Mouse (Mus musculus) heart, postnatal 36 days (tissue): ENCODE data around the gene Sf3b2. TPM values are rescaled to one million over a fixed set of nuclear protein-coding genes. Genes with fewer than 3 reads are reported as not detected.

ENCODE experiments used
- DNase-seq, 2 experiments: peaks; one replicate each; pipeline ENCODE4 v3.0.0; 2021 to 2022
- intact Hi-C: fragments of 180-260 bp; cut with DNase I; formaldehyde crosslinking; loops from one replicate; pipeline ENCODE4 v1.15.1; 2025
- total RNA-seq, 2 experiments: library from RNA; stranded (reverse); gene quantifications; 2 replicates each; pipeline ENCODE4 v1.2.3; 2021

Gene Sf3b2
- total RNA-seq, result 100 to 1,000 TPM; 115 to 128 TPM

DNA sequence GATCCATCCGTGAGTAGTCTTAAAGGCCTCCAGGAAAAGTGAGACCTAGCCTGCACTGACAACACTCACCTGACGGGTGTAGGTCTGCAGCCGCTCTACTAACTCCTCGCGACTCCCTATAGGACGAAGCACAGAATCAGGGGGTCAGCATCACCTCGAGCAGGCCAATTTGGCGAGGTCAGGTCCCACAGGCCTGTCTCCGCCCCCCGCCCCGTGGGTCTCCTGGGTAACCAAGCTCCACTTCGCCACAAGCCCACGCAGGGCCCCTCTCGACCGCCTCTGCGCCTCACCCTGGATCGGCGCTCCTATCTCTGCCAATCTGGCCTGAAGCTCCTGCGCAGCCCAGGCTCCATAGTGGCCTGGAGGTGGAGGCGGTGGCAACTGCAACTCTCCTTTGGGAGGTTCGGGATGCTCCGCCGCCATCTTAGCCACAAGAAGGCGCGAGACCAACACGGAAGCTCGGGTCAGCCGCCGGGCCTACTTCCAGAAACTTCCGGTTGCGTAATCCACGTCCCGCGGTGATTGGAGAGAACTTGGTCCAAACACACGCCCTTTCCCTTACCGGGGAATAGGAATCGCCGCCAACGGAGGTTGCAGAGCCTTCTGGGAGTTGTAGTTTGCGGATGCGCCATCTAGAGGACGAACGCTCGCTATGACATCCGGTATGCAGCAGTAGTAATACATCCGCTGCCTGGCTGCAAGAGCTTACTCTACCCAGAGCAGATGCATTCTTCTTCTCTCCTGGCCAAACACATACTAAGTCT lies at the start of gene Sf3b2:
Gene Sf3b2 (minus strand): TSS at position 484 of the 764 bp plus-strand sequence.
- DNase-seq, result peak; percentile 97 to 98
- intact Hi-C loops, result loop anchor here (2.0 kb wide), 1 partner anchor 72 kb away; the partner anchor contains the start of genes Banf1 and Eif1ad

DNA sequence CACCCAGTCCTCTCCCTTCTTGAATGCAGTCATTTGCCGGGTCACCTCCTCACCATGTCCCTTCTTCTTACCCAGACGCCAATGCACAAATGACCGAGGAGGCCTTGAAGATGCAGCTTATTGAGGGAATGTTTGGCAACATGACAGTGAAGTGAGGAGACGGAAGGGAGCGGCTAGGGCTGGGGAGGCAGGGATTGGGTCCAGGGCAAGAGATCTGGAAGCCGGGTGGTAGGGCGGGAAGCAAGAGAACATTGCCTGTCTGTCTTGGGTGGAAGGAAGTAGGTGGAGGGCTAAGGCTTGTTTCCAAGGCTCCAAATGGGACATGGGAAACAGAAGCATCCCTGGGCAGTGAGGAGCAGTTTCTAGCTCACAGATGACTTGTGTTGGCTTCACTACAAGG lies 46.1 kb upstream of the Sf3b2 start:
- DNase-seq, result peak; percentile 25 to 31
- intact Hi-C loops, result no loop called here

DNA sequence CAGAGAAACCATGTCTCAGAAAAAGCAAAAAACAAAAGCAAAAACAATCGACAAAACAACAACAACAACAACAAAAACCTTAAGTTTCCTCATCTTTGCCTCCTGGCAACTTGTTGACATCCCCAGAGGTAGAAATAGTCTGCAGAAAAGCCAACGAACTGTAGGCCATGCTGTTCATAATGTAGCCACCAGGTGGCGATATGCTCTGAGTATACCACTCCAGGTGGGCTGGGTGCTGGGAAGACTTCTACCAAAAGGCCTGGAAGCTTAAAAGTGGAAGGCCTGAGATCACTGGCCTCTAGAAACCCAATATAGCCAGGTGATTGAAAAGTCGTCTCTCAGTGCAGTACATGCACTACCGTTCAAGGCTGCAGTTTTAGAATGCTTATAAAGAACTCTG lies 42.7 kb upstream of the Sf3b2 start:
- intact Hi-C loops, result loop anchor here (1.0 to 5.0 kb wide), 3 partner anchors 10 to 89 kb away; partner anchors contain the start of gene AI837181

DNA sequence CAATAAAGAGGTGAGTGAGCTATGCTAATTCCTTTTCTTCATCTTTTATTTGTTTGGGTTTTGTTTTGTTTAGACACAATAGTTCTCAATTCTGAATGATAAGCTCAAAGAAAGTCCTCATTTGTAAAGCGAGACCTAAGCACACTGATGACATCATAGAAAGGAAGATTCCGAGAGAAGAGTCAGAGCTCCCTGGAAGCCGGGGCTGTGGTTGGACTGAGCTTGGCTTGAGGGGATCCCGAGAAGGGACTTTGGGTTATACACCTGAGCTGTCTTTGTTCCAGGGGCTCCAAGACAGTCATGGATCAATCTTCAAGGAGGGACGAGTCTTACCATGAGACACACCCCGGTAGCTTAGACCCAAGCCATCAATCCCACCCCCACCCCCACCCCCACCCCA lies 40.2 kb upstream of the Sf3b2 start, which contains the start of gene Catsper1:
Gene Catsper1 (plus strand): TSS at position 301 of the 400 bp plus-strand sequence.
- no peak for DNase-seq
- intact Hi-C loops, result loop anchor here (5.0 kb wide), 1 partner anchor 92 kb away; the partner anchor contains the start of gene AI837181

More for the DNA sequence above, 42.7 kb upstream of the Sf3b2 start:
- DNase-seq, result peak; percentile 80 to 86

DNA sequence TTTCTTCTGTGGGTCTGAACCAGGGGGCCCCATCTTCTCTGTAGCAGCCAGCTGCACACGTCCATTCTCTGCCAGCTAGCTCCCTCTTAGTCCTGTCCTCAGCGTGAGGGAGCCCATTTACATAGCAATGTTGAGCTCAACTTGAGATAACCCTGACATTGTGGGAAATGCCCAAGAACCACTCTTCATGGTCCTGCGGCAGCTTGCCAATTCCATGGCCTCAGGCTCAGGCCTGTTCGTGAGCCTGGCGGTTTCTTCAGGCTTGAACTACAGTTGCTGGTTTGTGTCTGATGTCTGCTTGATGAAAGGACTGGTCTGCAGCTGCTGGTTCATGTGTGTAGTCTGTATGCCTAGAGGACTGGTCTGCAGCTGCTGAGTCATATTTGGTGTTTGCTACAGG lies 39.5 kb upstream of the Sf3b2 start:
- intact Hi-C loops, result loop anchor here (5.0 kb wide), 1 partner anchor 93 kb away; the partner anchor contains the start of gene AI837181
- no peak for DNase-seq

DNA sequence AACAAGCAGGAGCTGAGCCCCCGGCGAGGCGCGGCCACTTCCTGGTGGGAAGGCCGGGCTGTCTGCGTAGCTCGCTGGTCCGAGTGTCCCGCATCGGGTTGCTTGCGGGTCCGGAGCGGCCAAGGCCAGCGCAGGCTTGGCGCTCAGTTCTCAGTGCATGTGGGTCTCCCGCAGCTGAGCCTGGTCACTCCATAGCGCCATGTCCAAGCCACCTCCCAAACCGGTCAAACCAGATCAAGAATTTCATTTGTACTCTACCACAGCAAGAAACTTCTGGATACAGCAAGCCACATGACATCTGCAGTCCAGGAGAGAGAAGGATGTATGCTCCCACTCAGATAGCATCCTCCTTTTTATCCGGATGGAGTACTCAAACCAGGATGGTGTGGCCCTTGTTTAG lies 32.7 kb upstream of the Sf3b2 start:
- intact Hi-C loops, result no loop called here
- DNase-seq, result no peak

DNA sequence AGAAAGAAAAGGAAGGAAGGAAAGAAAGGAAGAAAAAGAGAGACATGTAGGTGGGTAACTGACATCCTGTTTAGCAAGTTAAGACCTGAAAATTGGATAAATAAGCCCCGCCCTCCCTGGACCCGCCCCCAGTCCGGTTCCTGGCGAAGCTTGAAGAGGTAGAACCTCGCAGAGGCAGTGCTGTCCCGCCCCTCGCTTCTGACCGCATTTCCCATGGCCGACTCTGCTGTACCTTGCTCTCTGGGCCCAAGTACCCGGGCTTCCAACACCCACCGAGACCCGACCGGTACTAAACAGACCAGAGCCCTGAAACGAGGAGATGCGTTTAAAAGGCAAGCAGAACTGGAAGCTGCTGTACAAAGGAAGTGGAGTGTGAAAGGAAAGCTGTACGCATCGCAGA lies 28.5 kb upstream of the Sf3b2 start:
- no peak for DNase-seq
- intact Hi-C loops, result no loop called here

DNA sequence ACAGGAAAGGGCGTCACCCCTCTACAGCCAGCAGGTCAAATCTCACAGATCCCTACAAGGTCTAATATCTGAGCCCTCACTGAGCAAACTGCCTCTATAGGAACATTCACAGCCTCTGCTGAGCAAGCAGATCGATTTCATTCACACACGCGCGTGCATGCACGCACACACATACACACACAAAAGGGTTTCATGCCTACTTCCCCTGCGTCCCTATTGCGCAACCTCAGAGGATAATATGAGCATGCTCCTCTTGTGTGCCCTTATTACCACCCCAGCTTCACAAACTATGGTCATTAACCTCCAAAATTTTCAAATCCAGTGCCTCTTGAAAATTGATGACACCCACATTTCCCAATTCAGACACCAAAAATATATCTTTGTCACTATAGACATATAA lies 17.9 kb upstream of the Sf3b2 start:
- intact Hi-C loops, result no loop called here
- no peak for DNase-seq

DNA sequence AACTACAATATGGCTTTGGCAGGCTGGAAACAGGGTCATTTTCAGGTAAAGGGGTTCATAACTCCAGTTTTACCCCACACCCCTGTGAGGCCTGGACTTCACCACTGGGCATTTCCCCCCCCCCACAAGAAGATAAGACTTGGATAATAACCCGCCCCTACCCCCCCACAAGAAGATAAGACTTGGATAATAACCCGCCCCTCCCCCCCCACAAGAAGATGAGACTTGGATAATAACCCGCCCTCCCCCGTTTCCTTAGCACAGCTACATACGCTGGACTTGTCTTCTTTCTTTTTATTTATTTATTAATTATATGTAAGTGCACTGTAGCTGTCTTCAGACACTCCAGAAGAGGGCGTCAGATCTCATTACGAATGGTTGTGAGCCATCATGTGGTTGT lies 13.8 kb upstream of the Sf3b2 start:
- DNase-seq, result no peak
- intact Hi-C loops, result no loop called here

DNA sequence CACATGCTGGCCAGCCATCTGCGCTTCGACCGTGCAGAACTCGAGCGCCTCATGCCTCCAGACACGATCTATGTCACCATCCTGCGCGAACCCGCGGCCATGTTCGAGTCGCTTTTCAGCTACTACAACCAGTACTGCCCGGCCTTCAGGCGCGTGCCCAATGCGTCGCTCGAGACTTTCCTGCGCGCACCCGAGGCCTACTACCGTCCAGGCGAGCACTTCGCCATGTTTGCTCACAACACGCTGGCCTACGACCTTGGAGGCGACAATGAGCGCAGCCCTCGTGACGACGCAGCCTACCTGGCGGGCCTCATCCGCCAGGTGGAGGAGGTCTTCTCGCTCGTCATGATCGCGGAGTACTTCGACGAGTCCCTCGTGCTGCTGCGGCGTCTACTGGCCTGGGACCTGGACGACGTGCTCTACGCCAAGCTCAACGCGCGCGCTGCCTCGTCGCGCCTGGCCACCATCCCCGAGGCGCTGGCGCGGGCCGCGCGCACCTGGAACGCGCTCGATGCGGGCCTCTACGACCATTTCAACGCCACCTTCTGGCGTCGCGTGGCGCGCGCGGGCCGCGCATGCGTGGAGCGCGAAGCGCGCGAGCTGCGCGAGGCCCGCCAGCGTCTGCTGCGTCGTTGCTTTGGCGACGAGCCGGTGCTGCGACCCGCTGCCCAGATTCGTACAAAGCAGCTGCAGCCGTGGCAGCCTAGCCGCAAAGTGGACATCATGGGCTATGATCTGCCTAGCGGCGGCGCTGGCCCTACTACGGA lies 11.9 kb upstream of the Sf3b2 start:
- intact Hi-C loops, result no loop called here
- DNase-seq, result peak in 1 of 2 experiments; percentile 31

DNA sequence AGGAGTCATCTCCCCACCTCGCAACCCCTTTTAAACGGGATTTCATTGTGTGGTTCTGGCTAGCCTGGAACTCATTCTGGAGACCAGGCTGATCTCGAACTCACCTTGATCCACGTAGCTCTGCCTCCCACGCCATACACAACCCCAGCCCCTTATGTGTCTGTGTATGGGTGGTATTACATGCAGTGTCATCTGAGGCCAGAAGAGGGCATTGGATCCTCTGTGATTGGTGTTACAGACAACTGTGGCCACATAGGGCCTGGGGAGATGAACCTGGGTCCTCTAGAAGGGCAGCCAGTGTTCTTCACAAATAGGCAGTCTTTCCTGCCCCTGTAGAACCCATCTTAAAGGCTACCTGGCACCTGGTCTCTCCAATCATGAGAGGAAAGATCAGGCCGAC lies 11.0 kb upstream of the Sf3b2 start:
- intact Hi-C loops, result no loop called here
- no peak for DNase-seq

DNA sequence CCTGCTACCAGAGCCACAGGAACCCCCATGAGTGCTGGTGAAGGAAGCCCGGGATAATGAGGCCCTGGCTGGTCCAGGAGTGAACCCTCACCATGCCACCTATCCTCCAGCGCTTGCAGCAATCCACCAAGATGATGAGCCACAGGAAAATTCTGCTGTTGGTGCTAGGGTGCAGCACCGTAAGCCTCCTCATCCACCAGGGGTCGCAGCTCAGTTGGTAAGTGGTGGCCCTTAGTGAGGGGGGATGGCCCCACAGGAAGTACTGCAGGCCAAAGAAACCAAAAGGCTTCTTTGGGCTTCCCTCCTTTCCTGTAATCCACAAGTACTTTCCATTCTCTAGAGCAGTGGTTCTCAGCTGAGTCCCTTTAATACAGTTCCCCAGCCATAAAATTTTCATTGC lies 7.2 kb upstream of the Sf3b2 start:
- DNase-seq, result peak in 1 of 2 experiments; percentile 61
- intact Hi-C loops, result no loop called here

DNA sequence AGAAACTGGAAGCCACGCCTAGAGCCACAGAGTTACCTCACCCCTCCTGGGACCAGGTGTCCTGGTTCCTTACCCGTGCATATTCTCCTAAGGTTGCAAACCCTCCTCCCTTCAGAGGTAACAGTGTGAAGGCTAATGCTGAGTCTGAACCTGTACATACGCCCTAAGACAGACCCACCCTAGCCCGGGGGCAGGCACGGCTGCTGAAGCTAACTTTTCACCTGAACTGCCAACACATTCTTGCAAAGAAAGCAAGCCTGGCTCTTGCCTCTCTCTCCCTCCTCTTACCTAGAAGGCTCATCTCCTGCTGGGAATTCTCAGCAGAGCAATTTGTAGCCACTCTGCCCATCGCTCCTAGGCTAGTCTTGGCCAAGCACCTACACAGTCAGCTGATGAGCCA lies 5.3 kb upstream of the Sf3b2 start:
- intact Hi-C loops, result loop anchor here (2.0 kb wide), 1 partner anchor 48 kb away; the partner anchor contains the start of gene Cst6
- DNase-seq, result no peak

DNA sequence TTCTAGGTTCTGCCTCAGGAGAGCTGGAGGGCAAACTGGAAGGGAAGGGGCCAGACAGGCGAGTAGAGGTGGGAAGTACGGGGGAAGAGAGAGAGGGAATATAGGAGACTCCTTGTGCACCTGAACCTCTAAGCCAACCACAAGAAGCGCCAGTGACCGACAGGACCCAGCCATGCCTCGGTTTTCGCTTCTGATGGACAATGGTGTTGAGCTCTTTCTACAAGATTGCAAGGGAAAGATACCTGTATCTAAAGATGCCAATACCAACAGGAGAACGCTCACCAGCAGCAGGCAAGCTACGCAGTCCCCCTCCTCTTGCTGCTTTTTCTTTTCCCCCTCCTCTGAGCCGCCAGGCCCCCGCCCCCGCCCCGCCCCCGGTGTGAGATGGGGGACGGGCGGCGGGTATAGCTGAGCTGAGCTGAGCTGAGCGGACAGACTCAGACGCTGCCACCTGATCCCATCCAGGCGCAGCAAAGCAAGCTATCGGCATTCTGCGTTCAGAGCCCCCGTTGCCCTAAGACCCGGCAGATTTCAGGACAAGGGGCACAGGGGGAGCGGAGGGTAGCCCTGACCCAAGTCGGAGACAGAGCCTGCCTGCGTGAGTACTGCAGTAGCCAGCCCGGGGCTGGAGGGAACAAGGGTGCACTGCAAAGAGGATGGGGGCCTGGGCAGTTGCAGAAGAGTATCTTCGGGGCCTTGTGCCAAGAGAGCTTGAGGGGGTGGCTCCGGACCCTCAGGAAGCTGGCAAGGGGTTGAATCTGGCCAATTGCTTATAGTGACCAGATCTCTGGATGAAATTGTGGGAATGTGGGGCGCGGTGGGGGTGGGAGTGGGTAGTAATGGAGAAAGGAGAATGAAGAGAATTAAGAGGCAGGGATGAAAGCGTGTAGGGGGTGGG lies 2.9 kb upstream of the Sf3b2 start, which contains the start of gene Gal3st3:
Gene Gal3st3 (plus strand): TSS at position 429 of the 898 bp plus-strand sequence.
- intact Hi-C loops, result no loop called here
- DNase-seq, result no peak

DNA sequence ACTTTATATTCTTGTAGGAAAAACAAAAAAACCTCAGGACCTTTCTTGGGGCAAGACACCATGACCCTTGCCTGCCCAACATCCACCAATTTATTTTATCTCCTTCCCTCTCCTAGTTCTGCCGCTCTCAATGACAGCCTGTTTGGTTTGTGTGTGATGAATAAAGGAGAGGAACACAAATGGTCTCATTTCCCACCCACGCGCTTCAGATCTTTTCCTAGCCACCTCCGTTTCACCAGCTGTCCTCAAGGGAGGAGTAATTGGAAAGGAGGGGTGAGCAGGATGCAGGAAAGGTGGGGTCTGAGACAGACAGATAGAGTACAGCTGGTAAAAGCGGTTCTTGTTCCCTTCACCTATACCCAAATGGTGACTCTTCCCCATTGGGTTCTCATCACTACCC lies 1.4 kb upstream of the Sf3b2 start:
- intact Hi-C loops, result no loop called here
- DNase-seq, result no peak

DNA sequence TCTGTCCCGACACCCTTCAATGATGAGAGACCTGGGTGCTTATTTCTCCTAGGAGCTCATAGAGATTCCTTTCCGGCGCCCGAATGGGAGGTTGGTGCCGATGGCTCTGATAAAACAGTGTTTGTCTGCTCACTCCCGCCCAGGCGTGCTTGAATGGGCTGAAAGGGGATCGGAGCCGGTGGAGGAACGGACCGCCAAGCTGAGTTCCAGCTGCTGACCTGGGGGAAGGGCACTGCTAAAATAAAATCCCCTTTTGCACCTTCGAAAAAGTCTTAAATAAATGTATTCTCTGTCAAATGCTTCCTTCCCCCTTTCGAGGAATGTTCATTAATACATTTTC lies 451 bp upstream of the Sf3b2 start:
- intact Hi-C loops, result loop anchor here (2.0 kb wide), 1 partner anchor 71 kb away; the partner anchor contains the start of genes Banf1 and Eif1ad
- DNase-seq, result no peak

DNA sequence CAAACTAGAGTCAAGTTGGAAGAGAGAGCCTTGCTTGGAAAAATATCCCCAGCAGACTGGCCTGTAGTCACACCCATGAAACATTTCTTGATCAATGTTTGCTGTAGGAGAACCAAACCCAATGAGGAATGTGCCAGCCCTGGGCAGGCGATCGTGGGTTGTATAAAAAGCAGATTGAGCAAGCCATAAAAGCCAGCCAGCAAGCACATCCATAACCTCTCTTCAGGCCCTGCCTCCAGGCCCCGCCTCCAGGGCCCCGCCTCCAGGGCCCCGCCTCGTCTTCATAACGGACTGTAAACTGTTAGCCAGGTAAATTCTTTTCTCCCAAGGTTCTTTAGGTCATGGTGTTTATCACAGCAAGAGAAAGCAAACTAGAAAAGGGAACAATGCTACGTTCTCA lies 16.9 kb downstream of the Sf3b2 start:
- intact Hi-C loops, result no loop called here
- DNase-seq, result no peak

DNA sequence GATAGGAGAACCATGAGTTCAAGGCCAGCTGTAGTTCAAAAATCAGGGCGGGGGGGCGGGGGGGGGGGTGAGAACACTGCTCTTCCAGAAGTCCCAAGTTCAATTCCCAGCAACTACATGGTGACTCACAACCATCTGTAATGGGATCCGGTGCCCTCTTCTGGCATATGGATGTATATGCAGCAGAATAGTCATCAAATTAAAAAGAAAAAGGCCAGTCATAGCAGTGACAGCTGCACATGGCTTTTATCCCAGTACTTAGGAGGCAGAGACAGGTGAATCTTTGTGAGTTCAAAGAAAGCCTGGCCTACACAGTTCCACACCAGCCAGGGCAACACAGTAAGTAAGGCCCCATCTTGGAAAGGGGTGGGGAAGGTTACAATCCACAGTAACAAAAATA lies 18.1 kb downstream of the Sf3b2 start:
- no peak for DNase-seq
- intact Hi-C loops, result no loop called here

DNA sequence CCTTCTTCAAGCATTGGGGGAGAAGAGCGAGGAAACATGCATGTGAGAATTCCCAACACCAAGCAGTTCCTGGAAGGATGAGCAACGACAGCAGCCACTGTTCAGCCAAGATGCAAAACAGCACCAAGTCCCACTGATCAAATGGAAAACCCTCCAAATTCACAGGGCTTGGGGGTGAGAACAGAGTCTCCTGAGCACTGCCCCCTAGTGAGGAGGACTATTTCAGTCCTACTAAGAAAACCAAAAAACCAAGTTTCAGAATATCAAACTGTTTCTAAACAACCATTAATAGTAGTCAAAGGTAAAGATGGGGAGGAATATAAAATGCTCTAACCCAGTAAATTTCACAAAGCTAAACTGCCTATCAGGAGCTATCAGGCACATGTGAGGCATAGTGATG lies 18.7 kb downstream of the Sf3b2 start:
- DNase-seq, result no peak
- intact Hi-C loops, result no loop called here

DNA sequence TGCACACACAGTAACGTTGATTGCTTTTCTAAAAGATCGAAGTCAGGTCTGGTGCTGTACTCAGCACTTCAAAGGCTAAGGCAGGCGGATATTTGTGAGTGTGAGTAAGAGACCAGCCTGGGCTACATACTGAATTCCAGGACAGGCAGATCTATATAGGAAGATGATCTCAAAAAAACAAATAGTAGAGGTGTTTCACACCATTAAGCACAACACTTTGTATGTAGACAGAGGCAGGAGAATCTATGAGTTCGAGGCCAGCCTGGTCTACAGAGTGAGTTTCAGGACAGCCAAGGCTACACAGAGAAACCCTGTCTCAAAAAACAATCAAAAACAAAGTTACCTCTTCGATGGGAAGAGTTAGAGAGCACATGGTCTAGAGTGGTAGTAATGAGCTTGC lies 19.5 kb downstream of the Sf3b2 start:
- DNase-seq, result no peak
- intact Hi-C loops, result no loop called here
